Mouse (Mus musculus): ENCODE measurements around the gene Churc1. TPM values are rescaled to one million over a fixed set of nuclear protein-coding genes. Genes with fewer than 3 reads are reported as not detected.
A peak's percentile ranks its signal among the peaks of the same experiment; 100 is the strongest.

Churc1 gene
- total RNA-seq, 1 experiment = 74.4 TPM

GRCm38 (mm10) chr12:76798008-76798720 is 32.8 kb downstream of the Churc1 start:
- peaks cover 10 to 12% of the 10 kb centered on the region in 2 experiments; a peak in 3 of 4 replicates for H3K4me1 ChIP-seq (ENCODE audit: control insufficient read depth in 2 of 2, insufficient read depth in 2 of 2, low read length in 2 of 2, poor library complexity in 1 of 2)
- in situ Hi-C loops (cut with MboI; ENCODE audit: low sequenced_read_pairs in 2 of 2, unreplicated experiment in 2 of 2) = no loop called here
- no peaks in the 10 kb centered on the region for H3K9me3 ChIP-seq (ENCODE audit: control insufficient read depth, insufficient read depth, low read depth, low read length)
- peaks cover 2% of the 10 kb centered on the region; the same call in 1 of the 2 replicates for H3K36me3 ChIP-seq (ENCODE audit: control insufficient read depth, insufficient read depth, low read length, poor library complexity, severe bottlenecking)
- no peak for DNase-seq (ENCODE audit: low read depth, low spot score)
- H3K27ac ChIP-seq (ENCODE audit: insufficient read depth, low read depth, low read length, poor library complexity, severe bottlenecking) = no peak overlapping the region
- no peak overlapping the region for H3K9ac ChIP-seq (ENCODE audit: insufficient read depth, low read depth, low read length, poor library complexity, severe bottlenecking)
- H3K4me3 ChIP-seq (ENCODE audit: insufficient read depth in 1 of 2, low read depth in 1 of 2, low read length in 2 of 2, poor library complexity in 1 of 2, severe bottlenecking in 1 of 2) = no peak overlapping the region
- no peak for TF ChIP-seq CHD2 (IDR thresholded peaks at IDR 0.05; ENCODE audit: low read depth, low read length)

- Histone ChIP-seq H3K9ac (ENCODE audit: insufficient read depth, low read depth, low read length, poor library complexity, severe bottlenecking) (no peak overlapping the region), H3K4me3 (ENCODE audit: insufficient read depth in 1 of 2, low read depth in 1 of 2, low read length in 2 of 2, poor library complexity in 1 of 2, severe bottlenecking in 1 of 2) (no peak overlapping the region), H3K36me3 (ENCODE audit: control insufficient read depth, insufficient read depth, low read length, poor library complexity, severe bottlenecking) (peaks cover 2% of the 10 kb centered on the region; the same call in 1 of the 2 replicates), H3K4me1 (ENCODE audit: control insufficient read depth in 2 of 2, insufficient read depth in 2 of 2, low read length in 2 of 2, poor library complexity in 1 of 2) (0 out of 4 replicates have a peak, but pooled peaks cover 0 to 2% of the 10 kb centered on the region in 2 experiments), H3K9me3 (ENCODE audit: control insufficient read depth, insufficient read depth, low read depth, low read length) (no peaks in the 10 kb centered on the region), H3K27ac (ENCODE audit: insufficient read depth, low read depth, low read length, poor library complexity, severe bottlenecking) (no peak overlapping the region)
- no peak for DNase-seq (ENCODE audit: low read depth, low spot score)
- no peak for TF ChIP-seq ZC3H11A (IDR thresholded peaks at IDR 0.05; ENCODE audit: borderline replicate concordance, low read depth, low read length)
- no peak for TF ChIP-seq ZNF384 (IDR thresholded peaks at IDR 0.05; ENCODE audit: low read depth, low read length)
- no peak for TF ChIP-seq HCFC1 (IDR thresholded peaks at IDR 0.05; ENCODE audit: borderline replicate concordance, insufficient read depth, low read length)
- no peak for TF ChIP-seq CHD2 (IDR thresholded peaks at IDR 0.05; ENCODE audit: low read depth, low read length)
- no peak for TF ChIP-seq MAFK (IDR thresholded peaks at IDR 0.05; ENCODE audit: insufficient read depth, low read depth, low read length)
- in situ Hi-C loops (cut with MboI; ENCODE audit: low sequenced_read_pairs in 2 of 2, unreplicated experiment in 2 of 2) = no loop called here
These were observed 37.7 kb downstream of the Churc1 start for GRCm38 (mm10) chr12:76803028-76803427.

GRCm38 (mm10) chr12:76803700-76804252 is 38.4 kb downstream of the Churc1 start:
- peaks cover 2% of the 10 kb centered on the region; the same call in 1 of the 2 replicates for H3K36me3 ChIP-seq (ENCODE audit: control insufficient read depth, insufficient read depth, low read length, poor library complexity, severe bottlenecking)
- DNase-seq (ENCODE audit: low read depth, low spot score) = no peak
- H3K9me3 ChIP-seq (ENCODE audit: control insufficient read depth, insufficient read depth, low read depth, low read length) = no peaks in the 10 kb centered on the region
- in situ Hi-C loops (cut with MboI; ENCODE audit: low sequenced_read_pairs in 2 of 2, unreplicated experiment in 2 of 2) = no loop called here
- H3K4me3 ChIP-seq (ENCODE audit: insufficient read depth in 1 of 2, low read depth in 1 of 2, low read length in 2 of 2, poor library complexity in 1 of 2, severe bottlenecking in 1 of 2) = no peak overlapping the region
- H3K27ac ChIP-seq (ENCODE audit: insufficient read depth, low read depth, low read length, poor library complexity, severe bottlenecking) = no peak overlapping the region
- no peak for TF ChIP-seq HCFC1 (IDR thresholded peaks at IDR 0.05; ENCODE audit: borderline replicate concordance, insufficient read depth, low read length)
- TF ChIP-seq ZC3H11A (IDR thresholded peaks at IDR 0.05; ENCODE audit: borderline replicate concordance, low read depth, low read length) = peak; percentile 75; the same call in 1 of the 2 replicates
- no peak overlapping the region for H3K9ac ChIP-seq (ENCODE audit: insufficient read depth, low read depth, low read length, poor library complexity, severe bottlenecking)
- no peaks in the 10 kb centered on the region for H3K4me1 ChIP-seq (ENCODE audit: control insufficient read depth in 2 of 2, insufficient read depth in 2 of 2, low read length in 2 of 2, poor library complexity in 1 of 2)

GRCm38 (mm10) chr12:76805056-76805811 is 39.9 kb downstream of the Churc1 start:
- no peak for DNase-seq (ENCODE audit: low read depth, low spot score)
- in situ Hi-C loops (cut with MboI; ENCODE audit: low sequenced_read_pairs in 2 of 2, unreplicated experiment in 2 of 2) = no loop called here

More at GRCm38 (mm10) chr12:76805056-76805811, 39.9 kb downstream of the Churc1 start:
- TF ChIP-seq HCFC1 (IDR thresholded peaks at IDR 0.05; ENCODE audit: borderline replicate concordance, insufficient read depth, low read length) = no peak
- TF ChIP-seq CHD2 (IDR thresholded peaks at IDR 0.05; ENCODE audit: low read depth, low read length) = no peak
- TF ChIP-seq MAFK (IDR thresholded peaks at IDR 0.05; ENCODE audit: insufficient read depth, low read depth, low read length) = no peak
- no peak for TF ChIP-seq ZC3H11A (IDR thresholded peaks at IDR 0.05; ENCODE audit: borderline replicate concordance, low read depth, low read length)
- Histone ChIP-seq H3K9me3 (ENCODE audit: control insufficient read depth, insufficient read depth, low read depth, low read length) (no peaks in the 10 kb centered on the region), H3K27ac (ENCODE audit: insufficient read depth, low read depth, low read length, poor library complexity, severe bottlenecking) (no peak overlapping the region), H3K36me3 (ENCODE audit: control insufficient read depth, insufficient read depth, low read length, poor library complexity, severe bottlenecking) (peaks cover 2% of the 10 kb centered on the region; the same call in 1 of the 2 replicates), H3K4me1 (ENCODE audit: control insufficient read depth in 2 of 2, insufficient read depth in 2 of 2, low read length in 2 of 2, poor library complexity in 1 of 2) (peaks cover 0 to 7% of the 10 kb centered on the region in 2 experiments; a peak in 1 of 4 replicates), H3K9ac (ENCODE audit: insufficient read depth, low read depth, low read length, poor library complexity, severe bottlenecking) (no peak overlapping the region), H3K4me3 (ENCODE audit: insufficient read depth in 1 of 2, low read depth in 1 of 2, low read length in 2 of 2, poor library complexity in 1 of 2, severe bottlenecking in 1 of 2) (no peak overlapping the region)

Measured in ES-E14 (cell line).